Mouse (Mus musculus) lung, adult 10 weeks (tissue): ENCODE results near the gene Nemf. TPM values are rescaled to one million over a fixed set of nuclear protein-coding genes. Genes with fewer than 3 reads are reported as not detected.

ENCODE experiments used
- polyA plus RNA-seq: library from polyadenylated mRNA; stranded (reverse); fragments of 350-450 nt; fragmentation: Illumina TruSeq; extraction: RNeasy Lipid Tissue Mini Kit (QIAGEN cat#74804); gene quantifications from one replicate; pipeline ENCODE4 v1.2.3, GENCODE M21; 2014; ENCODE audit warnings: low read depth, low replicate concordance; ENCODE audit not compliant: insufficient read depth

The Nemf gene
- polyA plus RNA-seq: 11.5 TPM

GRCm38 (mm10) chr12:69356546-69357299 lies at the start of gene Nemf:
Gene Nemf, minus strand, starts transcription at chr12:69357165.

DNA sequence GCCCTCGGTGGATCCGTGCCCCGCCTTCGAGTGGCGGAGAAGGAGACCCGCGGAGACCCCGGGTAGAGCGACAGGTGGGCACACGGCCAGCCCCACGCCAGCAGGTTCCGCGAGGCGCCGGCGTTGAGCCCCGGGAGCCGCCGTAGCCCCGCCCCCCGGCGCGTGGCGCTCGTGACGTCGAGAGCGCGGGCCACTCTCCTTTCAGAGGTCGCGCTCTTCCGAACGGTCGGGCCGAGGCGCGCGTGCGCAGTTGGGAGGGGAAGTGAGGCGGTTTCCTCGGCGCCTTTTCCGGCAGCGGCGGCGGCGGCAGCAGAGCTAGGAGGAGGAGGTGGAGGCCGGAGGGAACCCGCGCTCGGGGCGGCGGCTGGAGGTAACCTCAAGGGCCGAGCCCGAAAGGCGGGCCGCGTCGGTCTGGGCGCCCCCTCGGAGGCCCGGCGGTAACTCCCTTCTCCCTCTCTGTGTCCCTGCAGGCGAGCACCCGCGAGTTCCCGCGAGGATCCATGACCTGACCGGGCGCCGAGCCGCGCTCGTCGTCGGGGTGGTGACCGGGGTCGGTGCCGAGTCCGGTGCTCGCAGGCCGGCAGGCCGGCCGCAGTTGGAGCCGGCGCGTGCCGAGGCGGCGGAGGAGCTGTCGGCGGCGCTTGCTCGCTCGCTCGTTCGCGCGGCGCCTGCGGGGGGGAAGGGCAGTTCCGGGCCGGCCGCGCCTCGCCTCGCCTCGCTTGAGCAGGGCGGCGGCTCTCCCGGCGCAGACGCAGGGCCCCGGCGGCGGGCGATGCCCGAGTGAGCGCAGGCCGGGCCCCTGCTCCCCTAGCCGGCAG lies 15.1 kb upstream of the Nemf start, which contains the start of the genes Arf6 and Gm9887:
Arf6 (plus strand) TSS at position 297 of the 818 bp plus-strand sequence.
Gm9887 (minus strand) TSS at position 605 of the 818 bp plus-strand sequence.

GRCm38 (mm10) chr12:69296511-69297410 lies 60.2 kb downstream of the Nemf start, which contains the start of gene Klhdc2:
Gene Klhdc2, plus strand, starts transcription at chr12:69296681.

Other genes starting within 250 kb of the Nemf start
- gene Rps29, start 198.0 kb downstream of the Nemf start, polyA plus RNA-seq: 4,130 TPM
- gene Lrr1, start 188.4 kb downstream of the Nemf start, polyA plus RNA-seq: not detected
- gene Rpl36al, start 173.1 kb downstream of the Nemf start, polyA plus RNA-seq: 653 TPM
- 28.4 TPM for gene Mgat2, start 173.0 kb downstream of the Nemf start, polyA plus RNA-seq
- gene Gm49383, start 160.1 kb downstream of the Nemf start, polyA plus RNA-seq: 3.7 TPM
- 2.9 TPM for gene Dnaaf2, start 158.7 kb downstream of the Nemf start, polyA plus RNA-seq
- 3.7 TPM for gene Gm49384, start 152.9 kb downstream of the Nemf start, polyA plus RNA-seq
- 2.4 TPM for gene Pole2, start 129.0 kb downstream of the Nemf start, polyA plus RNA-seq
- 4.4 TPM for gene Klhdc1, start 116.0 kb downstream of the Nemf start, polyA plus RNA-seq
- 38.0 TPM for gene Klhdc2, start 60.5 kb downstream of the Nemf start, polyA plus RNA-seq
- gene Arf6, start 15.0 kb upstream of the Nemf start, polyA plus RNA-seq: 57.8 TPM
- gene Gm9887, start 15.3 kb upstream of the Nemf start, polyA plus RNA-seq: not detected
- gene Vcpkmt, start 225.9 kb upstream of the Nemf start, polyA plus RNA-seq: 10.6 TPM